Mouse (Mus musculus) embryonic facial prominence, embryonic 11.5 days (tissue): ENCODE results near the gene Tnfsf13. TPM values are rescaled to one million over a fixed set of nuclear protein-coding genes. Genes with fewer than 3 reads are reported as not detected.

Source experiments
- ATAC-seq: fragments of 200-750 bp; cut with Nextera tagmentation; replicated peaks from 2 replicates; pipeline ENCODE4 v1.8.0; 2017; ENCODE audit warnings: low read depth; ENCODE audit not compliant: insufficient number of reproducible peaks, low FRiP score, low TSS enrichment
- DNase-seq: peaks from one replicate; pipeline ENCODE4 v3.0.0-alpha.2; 2015; ENCODE audit warnings: low spot score
- H3K27ac ChIP-seq: fragments of 300-500 bp; sonication (generic); replicated peaks from 2 replicates; pipeline ENCODE4 v1.5.1; 2014; ENCODE audit warnings: mild to moderate bottlenecking, low read depth, low read length, control low read depth
- H3K27me3 ChIP-seq: fragments of 300-500 bp; sonication (generic); 2 replicates; pipeline ENCODE4 v1.6.1; 2014; ENCODE audit warnings: mild to moderate bottlenecking, low read length, moderate library complexity, mixed read lengths; ENCODE audit not compliant: control insufficient read depth, insufficient read depth
- H3K36me3 ChIP-seq: fragments of 300-500 bp; sonication (generic); replicated peaks from 2 replicates; pipeline ENCODE4 v1.6.1; 2014; ENCODE audit warnings: low read depth, mild to moderate bottlenecking, low read length, moderate library complexity, mixed read lengths; ENCODE audit not compliant: control insufficient read depth, insufficient read depth
- H3K4me1 ChIP-seq: fragments of 300-500 bp; sonication (generic); 2 replicates; pipeline ENCODE4 v1.6.1; 2014; ENCODE audit warnings: low read length, mixed read lengths; ENCODE audit not compliant: control insufficient read depth, insufficient read depth
- H3K4me2 ChIP-seq: fragments of 300-500 bp; sonication (generic); 2 replicates; pipeline ENCODE4 v1.6.1; 2014; ENCODE audit warnings: low read depth, mild to moderate bottlenecking, control low read depth, low read length, moderate library complexity
- H3K4me3 ChIP-seq: fragments of 300-500 bp; sonication (generic); 2 replicates; pipeline ENCODE4 v1.5.1; 2014; ENCODE audit warnings: low read depth, low read length, control low read depth
- H3K9ac ChIP-seq: fragments of 300-500 bp; sonication (generic); replicated peaks from 2 replicates; pipeline ENCODE4 v1.6.1; 2014; ENCODE audit warnings: mild to moderate bottlenecking, control low read depth, low read length
- H3K9me3 ChIP-seq: fragments of 300-500 bp; sonication (generic); replicated peaks from 2 replicates; pipeline ENCODE4 v1.6.1; 2016; ENCODE audit warnings: mild to moderate bottlenecking, low read length, inconsistent platforms, mixed read lengths; ENCODE audit not compliant: control insufficient read depth
- WGBS: fragments of 180-500 bp; shearing (Covaris S2); extraction: QIAGEN DNeasy Blood & Tissue Kit; methylation state at CpG from one replicate; pipeline ENCODE4 v1.1.7; 2014; 5-methylcytosine and 5-hydroxymethylcytosine counted together
- polyA plus RNA-seq: library from polyadenylated mRNA; unstranded; fragments of >200 nt; fragmentation: Nextera tagmentation; extraction: Ambion mirVana; gene quantifications from 2 replicates; pipeline ENCODE4 v1.2.1, GENCODE M21; 2014

The Tnfsf13 gene
- polyA plus RNA-seq, 1 experiment from 2014 or later: 0.42 TPM

DNA sequence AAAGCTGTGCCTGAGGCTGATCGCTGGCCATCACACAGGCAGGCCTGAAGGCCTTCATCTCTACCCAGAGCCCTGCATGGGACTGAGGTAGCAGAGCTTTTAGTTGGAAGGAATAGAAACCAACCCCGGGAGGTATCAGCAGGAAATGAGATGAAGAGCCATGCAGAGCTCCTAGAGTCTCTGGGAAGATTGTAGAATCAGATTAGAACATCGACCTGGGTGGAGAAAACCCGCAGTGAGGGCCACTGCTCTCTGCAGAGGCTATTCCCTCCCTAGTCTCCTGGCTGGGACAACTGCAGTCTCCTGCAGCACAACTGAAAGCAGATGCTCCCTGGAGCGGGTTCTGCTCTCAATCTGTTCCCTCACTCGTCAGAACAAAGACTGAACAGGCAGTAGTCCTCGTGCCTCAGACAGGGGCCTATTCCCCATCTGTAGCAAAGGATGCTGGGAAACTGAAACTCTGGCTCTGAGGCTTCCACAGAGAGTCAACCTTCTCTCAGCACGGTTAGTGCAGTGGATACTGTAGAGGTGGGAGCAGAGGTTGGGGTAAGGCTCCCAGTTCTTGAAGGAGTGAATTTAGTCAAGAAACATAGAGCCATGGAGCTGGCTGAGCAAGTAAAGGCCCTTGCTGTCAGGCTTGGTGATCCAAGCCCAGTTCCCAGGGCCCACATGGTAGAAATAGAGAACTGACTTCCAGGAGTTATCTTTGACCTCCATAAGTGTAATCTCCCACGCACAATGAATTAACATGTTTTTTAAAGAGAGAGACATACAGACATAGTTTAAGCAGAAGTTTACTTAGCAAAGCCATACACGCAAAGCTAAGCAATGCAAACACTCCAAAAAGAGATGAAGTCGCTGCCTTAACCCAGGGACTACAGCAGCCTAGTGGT, 24.2 kb upstream of the Tnfsf13 start:
- H3K9ac ChIP-seq: no peak overlapping the region; the same call in 1 of the 2 replicates

DNA sequence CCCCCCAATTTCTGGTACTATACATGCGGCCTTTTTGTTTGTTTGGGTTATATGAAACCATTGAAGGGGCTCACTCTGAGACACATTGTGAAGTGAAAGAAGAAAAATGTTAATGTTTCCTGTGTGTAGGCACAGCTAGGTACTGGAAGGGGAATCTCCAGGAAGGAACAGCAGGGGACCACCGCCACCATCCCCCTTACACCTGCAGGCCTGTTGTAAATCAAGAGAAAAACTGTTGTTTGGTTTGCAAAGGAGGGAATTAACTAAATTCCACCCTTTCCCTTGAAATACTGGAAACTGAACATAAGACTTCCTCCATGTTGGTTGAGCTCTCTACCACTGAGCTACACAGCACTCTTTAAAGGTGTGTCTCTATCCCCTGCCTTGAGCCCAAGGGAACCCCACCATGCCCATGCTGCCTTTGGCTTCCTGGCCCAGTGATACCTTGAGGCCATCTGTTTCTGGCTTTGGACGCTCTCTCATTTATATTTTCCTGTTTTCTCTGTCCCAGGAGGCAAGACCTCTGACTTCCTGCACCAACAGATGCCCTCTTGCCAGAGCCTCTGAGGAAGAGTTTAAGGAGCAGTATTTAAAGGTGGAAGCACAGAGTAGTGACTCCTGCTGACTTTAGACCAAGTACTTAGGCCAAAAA, 23.2 kb upstream of the Tnfsf13 start:
- Histone ChIP-seq H3K27ac (no peak overlapping the region), H3K9ac (no peak overlapping the region), H3K4me3 (no peak overlapping the region), H3K27me3 (no peaks in the 10 kb centered on the region), H3K4me2 (no peak overlapping the region), H3K9me3 (no peaks in the 10 kb centered on the region), H3K36me3 (no peaks in the 10 kb centered on the region), H3K4me1 (no peaks in the 10 kb centered on the region)
- DNase-seq: no peak
- ATAC-seq: no peak
- WGBS: 66% methylated on average over 3 of the region's 3 CpGs

More for the DNA sequence above, 24.2 kb upstream of the Tnfsf13 start:
- Histone ChIP-seq H3K27ac (peak overlapping the region; percentile 5; the same call in 1 of the 2 replicates), H3K36me3 (no peaks in the 10 kb centered on the region), H3K4me1 (no peaks in the 10 kb centered on the region), H3K4me3 (no peak overlapping the region), H3K27me3 (no peaks in the 10 kb centered on the region), H3K4me2 (no peak overlapping the region), H3K9me3 (no peaks in the 10 kb centered on the region)
- DNase-seq: no peak
- WGBS: 46% methylated on average over 11 of the region's 11 CpGs
- ATAC-seq: no peak

GRCm38 (mm10) chr11:69707873-69708381, 22.3 kb upstream of the Tnfsf13 start:
- no peaks in the 10 kb centered on the region for H3K9me3 ChIP-seq
- ATAC-seq: no peak

GRCm38 (mm10) chr11:69707480-69707847, 21.9 kb upstream of the Tnfsf13 start:
- DNase-seq (no peak), ATAC-seq (no peak)
- H3K27ac ChIP-seq: no peak overlapping the region
- no peaks in the 10 kb centered on the region for H3K9me3 ChIP-seq
- no peak overlapping the region for H3K4me3 ChIP-seq
- H3K9ac ChIP-seq: no peak overlapping the region
- no peaks in the 10 kb centered on the region for H3K36me3 ChIP-seq
- WGBS: 85% methylated on average over 4 of the region's 4 CpGs
- H3K4me2 ChIP-seq: no peak overlapping the region
- no peaks in the 10 kb centered on the region for H3K4me1 ChIP-seq
- H3K27me3 ChIP-seq: no peaks in the 10 kb centered on the region

More at GRCm38 (mm10) chr11:69707873-69708381, 22.3 kb upstream of the Tnfsf13 start:
- 91% methylated on average over 4 of the region's 4 CpGs for WGBS
- Histone ChIP-seq H3K4me2 (no peak overlapping the region), H3K36me3 (no peaks in the 10 kb centered on the region), H3K4me3 (no peak overlapping the region), H3K27ac (no peak overlapping the region), H3K4me1 (no peaks in the 10 kb centered on the region), H3K9ac (no peak overlapping the region), H3K27me3 (no peaks in the 10 kb centered on the region)
- no peak for DNase-seq

DNA sequence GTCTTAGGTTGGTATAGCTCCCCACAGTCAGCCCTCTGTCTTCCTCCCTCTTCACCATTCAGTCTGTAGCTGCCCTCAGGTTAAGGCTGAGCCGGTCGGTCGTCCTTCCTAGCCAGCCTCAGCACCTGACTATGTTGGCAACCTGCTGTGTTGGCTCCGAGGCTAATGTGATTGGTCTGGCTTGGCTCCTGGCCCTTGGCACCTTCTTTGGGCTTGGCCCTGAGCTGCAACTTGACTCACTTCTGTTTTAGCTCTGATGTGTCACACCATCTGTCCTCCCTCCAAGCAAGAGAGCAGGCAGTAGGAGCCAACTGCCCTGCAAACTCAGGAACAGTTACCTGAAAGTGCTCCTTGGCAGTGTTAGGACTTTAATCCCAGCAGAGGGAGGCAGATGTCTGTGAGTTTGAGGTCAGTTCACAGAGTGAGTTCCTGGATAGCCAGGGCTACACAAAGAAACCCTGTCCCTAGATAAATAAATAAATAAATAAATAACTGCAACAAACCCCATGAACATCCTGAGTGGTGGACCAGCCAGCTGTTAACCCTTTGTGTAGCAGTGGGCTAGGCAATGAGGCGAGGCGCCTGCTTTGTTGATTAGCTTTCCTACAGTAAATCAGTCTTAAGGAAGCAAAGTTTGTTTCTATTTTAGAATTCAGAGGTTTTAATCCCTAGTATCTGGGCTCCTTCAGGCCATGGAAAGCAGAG, 21.3 kb upstream of the Tnfsf13 start:
- no peak for DNase-seq
- H3K4me1 ChIP-seq: no peaks in the 10 kb centered on the region
- no peaks in the 10 kb centered on the region for H3K9me3 ChIP-seq
- H3K4me3 ChIP-seq: no peak overlapping the region
- no peak for ATAC-seq
- no peak overlapping the region for H3K4me2 ChIP-seq
- H3K27me3 ChIP-seq: no peaks in the 10 kb centered on the region
- 44% methylated on average over 6 of the region's 6 CpGs for WGBS
- H3K36me3 ChIP-seq: no peaks in the 10 kb centered on the region
- H3K27ac ChIP-seq: no peak overlapping the region
- H3K9ac ChIP-seq: no peak overlapping the region

DNA sequence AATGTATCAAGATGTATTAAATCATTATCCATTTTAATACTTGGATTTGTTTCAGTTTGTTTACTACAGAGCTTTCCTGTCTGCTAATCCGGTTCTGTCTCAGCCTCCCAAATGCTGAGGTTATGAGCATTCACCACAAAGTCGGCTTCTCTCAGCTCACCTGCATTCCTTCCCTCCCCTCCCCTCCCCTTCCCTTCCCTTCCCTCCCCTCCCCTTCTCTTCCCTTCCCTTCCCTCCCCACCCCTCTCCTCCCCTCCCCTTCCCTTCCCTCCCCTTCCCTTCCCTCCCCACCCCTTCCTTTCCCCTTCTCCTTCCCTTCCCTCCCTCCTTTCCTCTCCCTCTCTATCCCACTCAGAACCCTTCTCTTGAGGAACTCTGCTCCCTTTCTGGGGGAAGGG, 19.0 kb upstream of the Tnfsf13 start:
- ATAC-seq: no peak

GRCm38 (mm10) chr11:69703814-69704612, 18.4 kb upstream of the Tnfsf13 start:
- DNase-seq (no peak), ATAC-seq (no peak)
- Histone ChIP-seq H3K4me3 (no peak overlapping the region), H3K4me1 (no peaks in the 10 kb centered on the region), H3K9ac (no peak overlapping the region), H3K4me2 (no peak overlapping the region), H3K27ac (no peak overlapping the region), H3K36me3 (no peaks in the 10 kb centered on the region), H3K27me3 (no peaks in the 10 kb centered on the region), H3K9me3 (no peaks in the 10 kb centered on the region)
- 67% methylated on average over 8 of the region's 8 CpGs for WGBS

More for the DNA sequence above, 19.0 kb upstream of the Tnfsf13 start:
- Histone ChIP-seq H3K27me3 (no peaks in the 10 kb centered on the region), H3K9me3 (no peaks in the 10 kb centered on the region), H3K36me3 (no peaks in the 10 kb centered on the region), H3K4me1 (no peaks in the 10 kb centered on the region), H3K9ac (no peak overlapping the region), H3K27ac (no peak overlapping the region), H3K4me2 (no peak overlapping the region), H3K4me3 (no peak overlapping the region)
- 45% methylated on average over 2 of the region's 2 CpGs for WGBS
- DNase-seq: no peak
